Mouse (Mus musculus): ENCODE data around the gene Gtf2f2. TPM values are rescaled to one million over a fixed set of nuclear protein-coding genes. Genes with fewer than 3 reads are reported as not detected.
"Not testable (repeated sequence)": the region's sequence is repeated elsewhere in the genome, so short reads cannot be mapped to it uniquely, and the experiment has no call there.

Gene Gtf2f2
- polyA plus RNA-seq, 1 experiment from 2014 or later = 29.5 TPM

GRCm38 (mm10) chr14:75878980-75879379, 131.7 kb downstream of the Gtf2f2 start:
- Histone ChIP-seq H3K4me2 (ENCODE audit: low read depth, low read length) (no peak overlapping the region), H3K27ac (ENCODE audit: low read length) (no peak overlapping the region), H3K36me3 (ENCODE audit: control insufficient read depth, insufficient read depth, low read length) (no peaks in the 10 kb centered on the region), H3K27me3 (ENCODE audit: control insufficient read depth, insufficient read depth, low read depth, low read length) (no peaks in the 10 kb centered on the region), H3K4me1 (replicated peaks; ENCODE audit: control insufficient read depth, insufficient read depth, low read length) (no peaks in the 10 kb centered on the region; the same call in 1 of the 2 replicates), H3K9me3 (ENCODE audit: control insufficient read depth, low read length) (no peaks in the 10 kb centered on the region), H3K9ac (ENCODE audit: low read length) (no peak overlapping the region), H3K4me3 (ENCODE audit: low read length) (no peak overlapping the region)
- no peak for ATAC-seq (ENCODE audit: low read depth)
- WGBS = 19% methylated on average over 8 of the region's 8 CpGs

GRCm38 (mm10) chr14:75877297-75877696, 133.4 kb downstream of the Gtf2f2 start:
- no peaks in the 10 kb centered on the region for H3K27me3 ChIP-seq (ENCODE audit: control insufficient read depth, insufficient read depth, low read depth, low read length)
- WGBS = 64% methylated on average over 3 of the region's 3 CpGs
- H3K4me1 ChIP-seq (replicated peaks; ENCODE audit: control insufficient read depth, insufficient read depth, low read length) = no peaks in the 10 kb centered on the region; the same call in 1 of the 2 replicates
- H3K36me3 ChIP-seq (ENCODE audit: control insufficient read depth, insufficient read depth, low read length) = no peaks in the 10 kb centered on the region
- H3K4me2 ChIP-seq (ENCODE audit: low read depth, low read length) = no peak overlapping the region
- H3K4me3 ChIP-seq (ENCODE audit: low read length) = no peak overlapping the region
- H3K9ac ChIP-seq (ENCODE audit: low read length) = no peak overlapping the region
- ATAC-seq (ENCODE audit: low read depth) = no peak
- no peak overlapping the region for H3K27ac ChIP-seq (ENCODE audit: low read length)
- H3K9me3 ChIP-seq (ENCODE audit: control insufficient read depth, low read length) = no peaks in the 10 kb centered on the region

GRCm38 (mm10) chr14:75876320-75877043, 134.2 kb downstream of the Gtf2f2 start:
- no peaks in the 10 kb centered on the region; the same call in 1 of the 2 replicates for H3K4me1 ChIP-seq (replicated peaks; ENCODE audit: control insufficient read depth, insufficient read depth, low read length)
- H3K36me3 ChIP-seq (ENCODE audit: control insufficient read depth, insufficient read depth, low read length) = no peaks in the 10 kb centered on the region
- H3K4me3 ChIP-seq (ENCODE audit: low read length) = 0 out of 2 replicates have a peak overlapping the region, but pooled peaks have one; percentile 12
- H3K27me3 ChIP-seq (ENCODE audit: control insufficient read depth, insufficient read depth, low read depth, low read length) = no peaks in the 10 kb centered on the region
- peak overlapping the region; percentile 42 for H3K4me2 ChIP-seq (ENCODE audit: low read depth, low read length)
- H3K27ac ChIP-seq (ENCODE audit: low read length) = no peak overlapping the region
- 13% methylated on average over 21 of the region's 21 CpGs for WGBS
- no peaks in the 10 kb centered on the region for H3K9me3 ChIP-seq (ENCODE audit: control insufficient read depth, low read length)
- H3K9ac ChIP-seq (ENCODE audit: low read length) = 0 out of 2 replicates have a peak overlapping the region, but pooled peaks have one; percentile 32
- peak; percentile 32; the same call in 1 of the 2 replicates for ATAC-seq (ENCODE audit: low read depth)

- Histone ChIP-seq H3K27me3 (ENCODE audit: control insufficient read depth, insufficient read depth, low read depth, low read length) (no peaks in the 10 kb centered on the region), H3K9me3 (ENCODE audit: control insufficient read depth, low read length) (no peaks in the 10 kb centered on the region), H3K9ac (ENCODE audit: low read length) (no peak overlapping the region), H3K4me1 (replicated peaks; ENCODE audit: control insufficient read depth, insufficient read depth, low read length) (no peaks in the 10 kb centered on the region; the same call in 1 of the 2 replicates), H3K4me3 (ENCODE audit: low read length) (no peak overlapping the region), H3K27ac (ENCODE audit: low read length) (no peak overlapping the region), H3K4me2 (ENCODE audit: low read depth, low read length) (no peak overlapping the region), H3K36me3 (ENCODE audit: control insufficient read depth, insufficient read depth, low read length) (no peaks in the 10 kb centered on the region)
- peak; percentile 39; the same call in 1 of the 2 replicates for ATAC-seq (ENCODE audit: low read depth)
- 24% methylated on average over 9 of the region's 9 CpGs for WGBS
These were observed 137.1 kb downstream of the Gtf2f2 start for GRCm38 (mm10) chr14:75873612-75874011.

GRCm38 (mm10) chr14:75871750-75872149, 138.9 kb downstream of the Gtf2f2 start:
- H3K9ac ChIP-seq (ENCODE audit: low read length) = no peak overlapping the region
- no peaks in the 10 kb centered on the region for H3K36me3 ChIP-seq (ENCODE audit: control insufficient read depth, insufficient read depth, low read length)
- ATAC-seq (ENCODE audit: low read depth) = no peak
- H3K4me3 ChIP-seq (ENCODE audit: low read length) = no peak overlapping the region
- no peaks in the 10 kb centered on the region for H3K27me3 ChIP-seq (ENCODE audit: control insufficient read depth, insufficient read depth, low read depth, low read length)
- no peak overlapping the region for H3K27ac ChIP-seq (ENCODE audit: low read length)
- no peaks in the 10 kb centered on the region for H3K9me3 ChIP-seq (ENCODE audit: control insufficient read depth, low read length)
- 80% methylated on average over 4 of the region's 4 CpGs for WGBS
- H3K4me1 ChIP-seq (replicated peaks; ENCODE audit: control insufficient read depth, insufficient read depth, low read length) = peaks cover 2% of the 10 kb centered on the region; the same call in 1 of the 2 replicates
- no peak overlapping the region for H3K4me2 ChIP-seq (ENCODE audit: low read depth, low read length)

- no peak overlapping the region for H3K27ac ChIP-seq (ENCODE audit: low read length)
- H3K4me3 ChIP-seq (ENCODE audit: low read length) = no peak overlapping the region
- 21% methylated on average over 4 of the region's 5 CpGs for WGBS
- no peak overlapping the region for H3K9ac ChIP-seq (ENCODE audit: low read length)
- no peak for ATAC-seq (ENCODE audit: low read depth)
- peaks cover 2% of the 10 kb centered on the region; the same call in 1 of the 2 replicates for H3K4me1 ChIP-seq (replicated peaks; ENCODE audit: control insufficient read depth, insufficient read depth, low read length)
- no peaks in the 10 kb centered on the region for H3K27me3 ChIP-seq (ENCODE audit: control insufficient read depth, insufficient read depth, low read depth, low read length)
- H3K36me3 ChIP-seq (ENCODE audit: control insufficient read depth, insufficient read depth, low read length) = no peaks in the 10 kb centered on the region
- H3K9me3 ChIP-seq (ENCODE audit: control insufficient read depth, low read length) = no peaks in the 10 kb centered on the region
- H3K4me2 ChIP-seq (ENCODE audit: low read depth, low read length) = 0 out of 2 replicates have a peak overlapping the region, but pooled peaks have one; percentile 8
These were observed 139.6 kb downstream of the Gtf2f2 start for GRCm38 (mm10) chr14:75871111-75871510.

- ATAC-seq (ENCODE audit: low read depth) = peak; percentile 65; the same call in 1 of the 2 replicates
- Histone ChIP-seq H3K27me3 (ENCODE audit: control insufficient read depth, insufficient read depth, low read depth, low read length) (no peaks in the 10 kb centered on the region), H3K9me3 (ENCODE audit: control insufficient read depth, low read length) (no peaks in the 10 kb centered on the region), H3K27ac (ENCODE audit: low read length) (no peak overlapping the region), H3K9ac (ENCODE audit: low read length) (0 out of 2 replicates have a peak overlapping the region, but pooled peaks have one; percentile 35), H3K4me3 (ENCODE audit: low read length) (no peak overlapping the region), H3K36me3 (ENCODE audit: control insufficient read depth, insufficient read depth, low read length) (no peaks in the 10 kb centered on the region), H3K4me1 (replicated peaks; ENCODE audit: control insufficient read depth, insufficient read depth, low read length) (peaks cover 2% of the 10 kb centered on the region; the same call in 1 of the 2 replicates), H3K4me2 (ENCODE audit: low read depth, low read length) (peak overlapping the region; percentile 42)
- 15% methylated on average over 9 of the region's 10 CpGs for WGBS
These were observed 140.0 kb downstream of the Gtf2f2 start for GRCm38 (mm10) chr14:75870631-75871030.

GRCm38 (mm10) chr14:75869769-75870363, 140.8 kb downstream of the Gtf2f2 start:
- Histone ChIP-seq H3K27ac (ENCODE audit: low read length) (no peak overlapping the region), H3K4me2 (ENCODE audit: low read depth, low read length) (no peak overlapping the region), H3K9me3 (ENCODE audit: control insufficient read depth, low read length) (no peaks in the 10 kb centered on the region), H3K9ac (ENCODE audit: low read length) (no peak overlapping the region), H3K27me3 (ENCODE audit: control insufficient read depth, insufficient read depth, low read depth, low read length) (no peaks in the 10 kb centered on the region), H3K4me3 (ENCODE audit: low read length) (no peak overlapping the region), H3K4me1 (replicated peaks; ENCODE audit: control insufficient read depth, insufficient read depth, low read length) (peaks cover 2% of the 10 kb centered on the region; the same call in 1 of the 2 replicates), H3K36me3 (ENCODE audit: control insufficient read depth, insufficient read depth, low read length) (no peaks in the 10 kb centered on the region)
- no peak for ATAC-seq (ENCODE audit: low read depth)
- WGBS = 68% methylated on average over 14 of the region's 14 CpGs

- 80% methylated on average over 3 of the region's 3 CpGs for WGBS
- not testable (repeated sequence) for H3K27me3 ChIP-seq (ENCODE audit: control insufficient read depth, insufficient read depth, low read depth, low read length); H3K4me3 ChIP-seq (ENCODE audit: low read length); H3K27ac ChIP-seq (ENCODE audit: low read length); H3K36me3 ChIP-seq (ENCODE audit: control insufficient read depth, insufficient read depth, low read length); H3K4me2 ChIP-seq (ENCODE audit: low read depth, low read length); H3K9ac ChIP-seq (ENCODE audit: low read length); ATAC-seq (ENCODE audit: low read depth); H3K9me3 ChIP-seq (ENCODE audit: control insufficient read depth, low read length)
- peaks cover 11% of the 10 kb centered on the region for H3K4me1 ChIP-seq (replicated peaks; ENCODE audit: control insufficient read depth, insufficient read depth, low read length)
These were observed 142.6 kb downstream of the Gtf2f2 start for GRCm38 (mm10) chr14:75868028-75868427.
